Mouse (Mus musculus): ENCODE measurements around the gene Nid2.

DNA sequence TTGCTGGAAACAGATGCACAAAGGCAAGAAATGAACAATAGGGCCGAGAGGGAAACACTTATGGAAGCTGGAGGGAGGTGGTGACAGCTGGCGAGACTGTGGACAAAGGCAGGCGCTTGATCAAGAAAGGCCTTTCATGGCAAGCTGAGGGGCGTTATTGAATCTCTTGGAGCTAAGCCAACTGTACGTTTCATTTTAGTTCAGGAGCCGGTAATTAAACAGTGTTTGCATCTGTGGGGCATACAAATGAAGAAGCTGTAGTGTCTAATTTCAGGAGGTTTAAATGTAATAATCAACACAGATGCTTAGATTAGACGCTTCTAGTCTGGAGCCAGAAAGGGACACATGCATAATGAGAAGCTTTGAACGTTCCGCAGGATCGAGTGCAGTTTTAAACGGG, 74.4 kb downstream of the Nid2 start:
- no peak for TF ChIP-seq CTCF (IDR thresholded peaks at IDR 0.05; ENCODE audit: control insufficient read depth, insufficient read depth, insufficient replicate concordance, low read depth, low read length)
- TF ChIP-seq POLR2A (IDR thresholded peaks at IDR 0.05; ENCODE audit: control insufficient read depth, low read depth, low read length) = no peak
